Mouse (Mus musculus) limb, embryonic 14.5 days (tissue): ENCODE measurements at regions not wholly inside any gene's neighbourhood (a gene's known extent, or its start where the extent isn't known, plus 50 kb on each side); places are given as distances from the start of the nearest gene placed in this dataset.
A peak's percentile ranks its signal among the peaks of the same experiment; 100 is the strongest.

Experiments used
- ATAC-seq: fragments of 200-750 bp; cut with Nextera tagmentation; 2 replicates; pipeline ENCODE4 v1.8.0; 2017; ENCODE audit warnings: low read depth, moderate number of reproducible peaks, moderate TSS enrichment; ENCODE audit not compliant: low FRiP score
- DNase-seq: peaks from one replicate; pipeline ENCODE4 v3.0.0-alpha.2; 2015; ENCODE audit warnings: low spot score
- H3K27ac ChIP-seq: fragments of 300-500 bp; sonication (generic); replicated peaks from 2 replicates; pipeline ENCODE4 v1.5.1; 2014; ENCODE audit warnings: low read depth, mild to moderate bottlenecking, low read length, moderate library complexity, mixed read lengths
- H3K27me3 ChIP-seq: fragments of 300-500 bp; sonication (generic); 2 replicates; pipeline ENCODE4 v1.6.1; 2014; ENCODE audit warnings: low read length, mixed read lengths; ENCODE audit not compliant: control insufficient read depth, insufficient read depth
- H3K36me3 ChIP-seq: fragments of 300-500 bp; sonication (generic); 2 replicates; pipeline ENCODE4 v1.6.1; 2014; ENCODE audit warnings: mild to moderate bottlenecking, low read length, moderate library complexity, mixed read lengths; ENCODE audit not compliant: control insufficient read depth, insufficient read depth
- H3K4me1 ChIP-seq: fragments of 300-500 bp; sonication (generic); 2 replicates; pipeline ENCODE4 v1.6.1; 2014; ENCODE audit warnings: antibody characterized with exemption, low read length, mixed read lengths; ENCODE audit not compliant: control insufficient read depth, insufficient read depth
- H3K4me2 ChIP-seq: fragments of 300-500 bp; sonication (generic); replicated peaks from 2 replicates; pipeline ENCODE4 v1.6.1; 2014; ENCODE audit warnings: low read depth, mild to moderate bottlenecking, low read length, moderate library complexity; ENCODE audit not compliant: severe bottlenecking
- H3K4me3 ChIP-seq: fragments of 300-500 bp; sonication (generic); replicated peaks from 2 replicates; pipeline ENCODE4 v1.5.1; 2014; ENCODE audit warnings: low read length
- H3K9ac ChIP-seq: fragments of 300-500 bp; sonication (generic); 2 replicates; pipeline ENCODE4 v1.6.1; 2014; ENCODE audit warnings: mild to moderate bottlenecking, low read depth, low read length, moderate library complexity; ENCODE audit not compliant: severe bottlenecking
- H3K9me3 ChIP-seq: fragments of 300-500 bp; sonication (generic); 2 replicates; pipeline ENCODE4 v1.6.1; 2016; ENCODE audit warnings: low read length; ENCODE audit not compliant: control insufficient read depth
- POLR2A ChIP-seq: fragments of 200-500 bp; IDR thresholded peaks from 2 replicates; pipeline ENCODE4 v1.8.0; 2012; ENCODE audit warnings: inconsistent platforms, mild to moderate bottlenecking, moderate library complexity, borderline replicate concordance; ENCODE audit not compliant: insufficient read depth, insufficient read length; ENCODE audit errors: extremely low read depth
- WGBS: fragments of 180-500 bp; shearing (Covaris S2); extraction: QIAGEN DNeasy Blood & Tissue Kit; methylation state at CpG from one replicate; pipeline ENCODE4 v1.1.7; 2014; 5-methylcytosine and 5-hydroxymethylcytosine counted together

DNA sequence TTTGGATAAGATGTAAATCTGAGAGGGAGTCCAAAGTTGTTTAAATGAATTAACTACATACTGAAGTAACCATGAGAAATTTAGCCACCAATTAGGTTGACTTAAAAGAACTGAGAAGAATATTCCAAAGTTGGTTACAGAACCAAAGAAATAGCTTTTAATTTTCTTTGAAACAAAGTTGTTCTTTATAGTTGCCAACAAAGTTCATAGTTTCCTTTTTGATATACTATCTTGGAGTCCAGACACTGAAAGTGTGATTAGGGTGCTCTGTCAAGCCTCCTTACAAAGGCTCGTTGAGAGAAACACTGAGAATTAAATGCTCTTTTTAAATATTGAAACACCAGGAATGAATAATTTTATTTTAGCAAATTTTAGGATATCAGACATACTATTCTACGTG, 139.0 kb upstream of the Mbnl1 start:
- no peak for ATAC-seq
- DNase-seq = no peak
- Histone ChIP-seq H3K27me3 (no peaks in the 10 kb centered on the region), H3K27ac (no peak overlapping the region), H3K9ac (no peak overlapping the region), H3K4me2 (no peak overlapping the region), H3K9me3 (no peaks in the 10 kb centered on the region), H3K36me3 (no peaks in the 10 kb centered on the region), H3K4me1 (no peaks in the 10 kb centered on the region), H3K4me3 (no peak overlapping the region)
- TF ChIP-seq POLR2A = no peak
- WGBS = 86% methylated on average over 2 of the region's 2 CpGs

- WGBS = 96% methylated on average over 2 of the region's 2 CpGs
- ATAC-seq (no peak), DNase-seq (no peak)
- Histone ChIP-seq H3K9ac (no peak overlapping the region), H3K9me3 (no peaks in the 10 kb centered on the region), H3K4me3 (no peak overlapping the region), H3K36me3 (no peaks in the 10 kb centered on the region), H3K27me3 (no peaks in the 10 kb centered on the region), H3K27ac (no peak overlapping the region), H3K4me2 (no peak overlapping the region), H3K4me1 (no peaks in the 10 kb centered on the region)
- TF ChIP-seq POLR2A = no peak
Observed at GRCm38 (mm10) chr3:60334133-60334532, 138.5 kb upstream of the Mbnl1 start.

- ATAC-seq = no peak
- H3K9ac ChIP-seq = no peak overlapping the region
- no peaks in the 10 kb centered on the region for H3K4me1 ChIP-seq
- no peaks in the 10 kb centered on the region for H3K36me3 ChIP-seq
- H3K27me3 ChIP-seq = no peaks in the 10 kb centered on the region
- DNase-seq = peak; percentile 26
- H3K4me2 ChIP-seq = no peak overlapping the region
- no peak overlapping the region for H3K27ac ChIP-seq
- TF ChIP-seq POLR2A = no peak
- H3K9me3 ChIP-seq = no peaks in the 10 kb centered on the region
- no peak overlapping the region for H3K4me3 ChIP-seq
Observed at GRCm38 (mm10) chr3:60346390-60346789, 126.2 kb upstream of the Mbnl1 start.

- ATAC-seq (no peak), DNase-seq (no peak)
- TF ChIP-seq POLR2A = no peak
- H3K9ac ChIP-seq = no peak overlapping the region
- no peaks in the 10 kb centered on the region for H3K9me3 ChIP-seq
- WGBS = 55% methylated on average over 1 of the region's 1 CpGs
- H3K4me1 ChIP-seq = no peaks in the 10 kb centered on the region
- H3K4me3 ChIP-seq = no peak overlapping the region
- H3K36me3 ChIP-seq = no peaks in the 10 kb centered on the region
- H3K4me2 ChIP-seq = no peak overlapping the region
- no peak overlapping the region for H3K27ac ChIP-seq
- no peaks in the 10 kb centered on the region for H3K27me3 ChIP-seq
Observed at GRCm38 (mm10) chr3:60347049-60347448, 125.6 kb upstream of the Mbnl1 start.

DNA sequence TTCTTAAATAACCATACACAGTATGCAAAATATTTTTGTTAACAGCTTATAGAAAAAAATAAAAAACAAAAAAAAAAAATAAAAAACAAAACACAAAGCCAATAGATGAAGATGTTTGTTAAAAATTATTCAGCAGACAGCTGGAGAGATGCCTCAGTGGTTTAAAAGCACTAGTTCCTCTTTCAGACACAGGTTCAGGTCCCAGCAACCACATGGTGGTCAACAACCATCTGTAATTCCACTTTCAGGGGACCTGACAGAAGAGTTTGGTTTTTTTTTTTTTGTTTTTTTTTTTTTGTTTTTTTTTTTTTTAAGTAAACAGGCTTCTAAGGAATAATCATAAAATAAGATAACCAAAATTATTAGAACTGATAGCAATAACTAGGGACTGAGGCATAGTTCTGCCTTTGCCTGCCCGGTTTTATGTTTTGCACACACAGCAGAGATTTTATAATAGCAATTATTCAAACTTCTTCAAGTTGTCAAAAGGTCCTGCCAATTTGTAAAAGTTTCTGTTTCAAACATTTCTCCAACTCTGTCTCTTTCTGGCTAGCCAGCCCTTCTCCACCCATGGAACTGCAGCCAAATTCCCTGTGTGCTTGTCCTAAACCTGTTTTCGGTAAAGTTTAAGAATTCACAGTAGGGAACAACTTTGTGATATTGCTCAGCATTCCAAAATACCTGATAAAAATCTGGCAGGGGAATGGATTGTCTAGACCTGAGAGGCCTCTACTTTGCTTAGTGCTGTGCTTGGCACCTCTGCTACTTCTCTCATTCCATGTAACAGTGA, 101.3 kb upstream of the Mbnl1 start:
- WGBS = 58% methylated on average over 2 of the region's 2 CpGs
- no peak overlapping the region for H3K9ac ChIP-seq

DNA sequence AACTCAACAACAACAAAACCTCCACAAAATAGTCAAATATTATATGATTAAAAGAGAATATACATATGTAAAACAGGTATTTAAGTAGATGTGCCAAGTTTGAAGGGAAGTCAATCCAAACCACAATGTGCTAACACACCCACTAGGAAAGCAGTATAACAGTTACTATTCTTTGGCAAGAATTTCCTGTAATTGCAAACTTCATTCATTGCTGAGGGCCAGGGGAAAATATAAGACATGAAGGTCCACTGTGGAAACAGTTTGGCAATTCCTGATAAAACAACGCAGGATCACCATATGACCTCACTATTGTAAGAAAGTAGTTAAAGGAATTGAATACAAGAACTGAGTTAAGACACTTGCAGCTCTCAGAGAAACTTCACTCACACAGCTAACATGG, 99.0 kb upstream of the Mbnl1 start:
- Histone ChIP-seq H3K9me3 (no peaks in the 10 kb centered on the region), H3K36me3 (no peaks in the 10 kb centered on the region), H3K27me3 (no peaks in the 10 kb centered on the region), H3K27ac (no peak overlapping the region), H3K4me2 (no peak overlapping the region), H3K4me1 (no peaks in the 10 kb centered on the region), H3K4me3 (no peak overlapping the region), H3K9ac (no peak overlapping the region)
- WGBS = 72% methylated on average over 1 of the region's 1 CpGs
- ATAC-seq (no peak), DNase-seq (no peak)
- no peak for TF ChIP-seq POLR2A

More for the DNA sequence above, 101.3 kb upstream of the Mbnl1 start:
- Histone ChIP-seq H3K4me1 (no peaks in the 10 kb centered on the region), H3K27me3 (no peaks in the 10 kb centered on the region), H3K9me3 (no peaks in the 10 kb centered on the region), H3K4me2 (no peak overlapping the region), H3K36me3 (no peaks in the 10 kb centered on the region), H3K27ac (no peak overlapping the region), H3K4me3 (no peak overlapping the region)
- ATAC-seq (0 out of 2 replicates have a peak, but pooled peaks have one; percentile 30), DNase-seq (peak; percentile 58)
- no peak for TF ChIP-seq POLR2A
